Mouse (Mus musculus): ENCODE measurements around the gene Hoxd4.
A peak's percentile ranks its signal among the peaks of the same experiment; 100 is the strongest.

Gene Hoxd4

GRCm38 (mm10) chr2:74706393-74706960 is 5.3 kb upstream of the Hoxd4 start:
- no peak for DNase-seq (ENCODE audit: low spot score)

DNA sequence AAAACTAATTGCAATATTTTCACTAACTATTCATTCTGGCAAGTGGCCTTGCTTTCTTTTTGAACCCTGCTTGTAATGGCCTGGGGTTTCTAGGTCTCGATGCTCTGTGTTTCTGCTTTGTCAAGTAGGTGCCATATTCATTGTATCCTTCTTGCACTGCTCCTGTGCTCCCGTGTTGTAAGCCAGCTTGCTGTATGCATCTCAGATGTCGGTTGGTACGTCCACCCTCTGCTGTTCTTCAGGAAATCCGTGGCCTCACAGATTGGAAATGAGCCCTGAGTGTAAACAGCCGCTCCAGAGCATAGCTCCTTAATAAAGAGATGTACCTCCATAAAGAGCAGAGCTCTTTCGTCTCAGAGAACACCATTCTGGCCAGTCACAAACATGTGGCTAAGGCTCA is 4.1 kb upstream of the Hoxd4 start:
- no peak for DNase-seq (ENCODE audit: low spot score)

DNA sequence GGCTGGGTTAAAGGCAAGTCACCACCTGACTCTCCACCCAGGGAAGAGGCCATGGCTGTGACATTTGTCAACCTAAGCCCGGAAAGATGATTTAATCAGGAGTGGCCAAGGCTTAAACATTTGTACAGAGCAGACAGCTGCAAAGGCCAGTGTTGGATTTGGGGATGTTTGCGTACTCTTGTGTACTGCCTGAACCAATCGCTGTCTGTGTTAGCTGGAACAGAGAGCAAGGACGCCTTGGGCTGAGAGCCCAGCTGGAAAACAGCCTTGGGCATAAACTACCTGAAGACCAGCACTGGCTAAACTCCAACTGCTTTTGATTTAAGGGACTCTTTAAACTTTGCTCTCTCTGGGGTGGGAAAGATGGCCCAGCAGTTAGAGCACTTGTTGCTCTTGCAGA is 3.1 kb upstream of the Hoxd4 start:
- DNase-seq (ENCODE audit: low spot score) = no peak

GRCm38 (mm10) chr2:74709465-74710419 is 2.0 kb upstream of the Hoxd4 start:
- no peak for DNase-seq (ENCODE audit: low spot score)

GRCm38 (mm10) chr2:74710929-74711543 is 693 bp upstream of the Hoxd4 start:
- no peak for DNase-seq (ENCODE audit: low spot score)

GRCm38 (mm10) chr2:74713239-74714150 is 1.8 kb downstream of the Hoxd4 start:
- no peak for DNase-seq (ENCODE audit: low spot score)

DNA sequence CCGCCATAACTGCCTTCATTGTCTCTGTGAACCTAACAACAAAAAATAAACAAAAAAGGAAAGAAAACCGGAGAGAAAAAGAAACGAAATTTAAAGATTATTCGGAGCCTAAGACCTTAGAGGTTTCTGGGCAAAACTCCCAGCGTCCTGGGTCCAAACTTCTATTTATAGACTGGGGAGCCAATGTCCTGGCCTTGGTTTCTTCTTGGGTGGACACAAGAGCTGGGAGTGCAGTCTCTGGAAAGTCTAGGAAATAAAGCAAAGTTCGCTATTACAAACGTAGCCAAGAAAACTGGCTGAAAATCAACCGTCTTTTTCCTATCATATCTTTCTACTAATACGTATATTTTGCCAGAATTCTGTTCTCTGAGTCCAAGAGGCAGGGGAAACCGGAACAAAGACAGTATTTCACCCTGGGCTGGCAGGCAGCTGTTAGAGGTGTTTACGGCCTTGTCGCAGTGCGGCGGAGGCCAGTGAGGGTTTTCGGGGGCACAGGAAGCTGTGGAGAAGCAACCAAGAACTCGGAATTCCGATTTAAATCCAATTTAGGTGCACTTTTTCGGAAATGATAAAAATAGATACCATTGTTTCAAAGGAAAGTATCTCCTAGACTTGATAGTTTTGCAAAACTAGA is 2.5 kb downstream of the Hoxd4 start:
- no peak for DNase-seq (ENCODE audit: low spot score)

DNA sequence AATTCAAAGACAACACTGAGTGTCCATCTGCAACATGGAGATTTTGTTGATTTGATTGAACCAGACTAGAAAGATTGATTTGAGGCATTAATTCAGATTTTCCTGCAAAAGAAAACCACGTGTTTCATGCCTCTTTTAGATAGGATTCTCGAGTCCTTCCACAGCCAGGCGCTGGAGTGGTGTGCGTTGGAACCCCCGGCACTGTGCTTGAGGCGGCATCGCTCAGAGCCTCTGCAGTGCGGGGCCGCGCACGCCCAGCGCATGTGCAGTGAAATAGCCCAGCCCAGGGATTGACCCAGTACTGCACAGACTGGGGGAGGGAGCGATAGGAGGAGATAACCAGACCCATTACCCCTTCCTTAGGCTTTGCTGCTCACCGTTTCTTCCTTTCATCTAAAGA is 3.2 kb downstream of the Hoxd4 start:
- DNase-seq (ENCODE audit: low spot score) = no peak

DNA sequence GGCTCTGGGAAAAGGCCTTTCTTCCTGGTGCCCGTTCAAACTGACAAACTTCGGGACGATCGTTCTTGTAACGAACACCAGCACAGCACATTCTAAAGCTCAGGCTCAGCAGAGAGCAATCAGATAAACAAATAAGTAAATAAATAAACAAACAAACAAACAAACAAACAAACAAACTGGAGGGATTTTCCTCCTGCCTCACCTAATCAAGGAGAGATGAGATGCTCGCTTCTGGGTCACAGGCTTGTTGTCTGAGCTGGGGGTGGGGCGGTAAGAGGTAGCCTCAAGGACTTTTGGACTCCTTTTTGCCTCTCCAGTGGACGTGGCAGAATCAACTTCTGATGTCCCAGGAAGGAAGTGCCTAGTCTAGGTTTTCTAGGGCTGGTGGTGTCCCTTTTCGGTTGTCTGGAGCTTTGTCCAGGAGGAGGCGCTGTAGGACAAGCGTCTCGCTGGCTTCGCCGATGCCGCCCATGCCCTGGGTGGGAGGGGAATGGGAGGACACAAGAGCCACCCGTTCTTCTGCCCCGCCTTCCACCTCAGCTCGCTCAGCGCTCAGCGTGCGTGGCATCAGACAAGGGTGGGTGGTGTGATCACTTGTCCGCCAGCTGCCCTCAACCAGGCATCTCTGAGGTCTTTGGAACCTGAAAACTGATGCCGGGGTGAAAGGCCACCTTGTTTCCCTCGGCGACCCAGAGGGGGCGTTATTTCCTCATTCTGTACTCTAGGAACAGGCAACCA is 3.9 kb downstream of the Hoxd4 start:
- DNase-seq (ENCODE audit: low spot score) = peak; percentile 84

GRCm38 (mm10) chr2:74720384-74720783 is 8.7 kb downstream of the Hoxd4 start:
- no peak for DNase-seq (ENCODE audit: low spot score)

DNA sequence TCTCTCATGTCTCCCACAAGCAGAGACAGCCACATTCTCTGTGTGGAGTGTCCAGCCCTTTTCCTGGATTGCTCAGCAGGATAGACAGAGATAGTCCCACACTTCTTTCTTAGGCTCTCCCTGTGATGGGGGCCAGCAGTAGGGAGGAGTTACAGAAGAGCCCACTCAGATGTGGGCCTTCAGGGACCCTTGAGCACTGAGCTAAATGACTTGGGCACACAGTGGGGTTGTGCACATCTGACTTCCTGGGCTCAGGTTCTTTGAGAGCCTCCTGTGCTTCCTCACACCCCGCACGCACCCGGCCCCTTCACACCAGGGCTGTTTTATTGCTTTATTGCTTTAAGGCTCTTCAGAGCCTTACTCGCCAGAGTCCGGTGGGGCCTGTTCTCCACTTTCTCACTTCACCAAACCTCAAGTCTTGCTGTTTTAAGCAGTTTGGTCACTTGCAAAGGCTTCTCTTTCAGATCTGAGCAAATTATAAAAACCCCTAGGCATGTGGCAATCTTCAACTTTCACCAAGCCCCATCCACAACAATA is 9.3 kb downstream of the Hoxd4 start:
- no peak for DNase-seq (ENCODE audit: low spot score)

DNA sequence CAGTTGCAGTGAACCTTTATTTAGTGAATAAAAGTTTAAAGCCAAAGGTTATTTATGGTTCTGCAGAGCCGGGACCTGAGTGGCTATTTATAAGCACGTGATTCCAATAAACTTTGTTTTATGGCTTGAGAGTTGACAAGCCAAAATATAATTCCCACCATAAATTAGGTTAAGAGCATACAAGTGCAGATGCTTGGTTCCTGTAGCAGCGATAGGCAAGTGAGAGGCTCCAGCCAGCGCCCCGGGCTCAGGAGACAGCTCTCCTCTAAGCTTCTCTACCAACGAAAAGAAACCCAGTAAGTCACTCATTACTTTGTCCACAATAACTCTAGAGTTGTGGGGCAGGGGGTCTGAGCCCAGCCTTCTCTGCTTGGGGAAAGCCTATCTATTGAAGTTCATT is 10.2 kb downstream of the Hoxd4 start:
- no peak for DNase-seq (ENCODE audit: low spot score)

DNA sequence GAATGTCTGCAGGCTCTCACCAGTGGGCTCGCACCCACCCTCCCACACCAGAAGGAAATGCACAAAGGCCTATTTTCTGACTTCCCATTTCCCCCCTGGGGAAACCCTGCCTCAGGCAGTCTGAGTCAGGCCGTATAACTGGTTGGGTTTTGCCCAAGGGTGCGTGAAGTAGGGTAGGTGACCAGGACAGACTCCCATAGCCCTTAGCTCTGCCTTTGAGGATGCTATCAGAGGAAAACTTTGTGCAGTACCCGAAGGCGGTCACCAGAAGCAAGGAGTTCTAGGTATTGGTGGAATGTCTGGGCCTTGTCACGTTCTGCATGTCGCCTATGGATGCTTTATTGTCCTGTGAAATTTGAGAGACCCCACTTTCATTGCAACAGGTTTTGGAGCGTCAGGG is 11.2 kb downstream of the Hoxd4 start:
- no peak for DNase-seq (ENCODE audit: low spot score)

GRCm38 (mm10) chr2:74724244-74725015 is 12.7 kb downstream of the Hoxd4 start:
- no peak for DNase-seq (ENCODE audit: low spot score)

DNA sequence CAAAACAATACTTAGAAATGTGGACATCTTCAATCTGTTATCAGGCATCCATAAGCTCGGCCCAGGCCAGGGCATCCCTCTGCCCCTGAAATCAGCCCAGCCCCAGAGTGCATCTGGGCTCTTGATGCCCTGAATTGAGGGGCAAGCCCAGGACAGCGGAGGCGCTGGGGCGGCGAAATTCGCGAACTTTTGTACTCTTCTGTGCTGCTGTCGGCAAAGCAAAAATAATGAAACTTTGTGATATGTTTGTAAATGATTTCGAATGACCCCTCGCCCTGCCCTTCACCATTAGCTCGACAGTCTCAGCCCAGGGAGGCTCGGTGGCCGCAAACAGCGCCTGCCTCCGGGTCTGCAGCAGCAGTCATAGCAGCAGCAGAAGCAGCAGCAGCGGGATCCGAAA is 13.4 kb downstream of the Hoxd4 start:
- no peak for DNase-seq (ENCODE audit: low spot score)

GRCm38 (mm10) chr2:74726551-74726950 is 14.8 kb downstream of the Hoxd4 start, which contains the start of gene Gm28230:
Gene Gm28230, plus strand, starts transcription at chr2:74726728.
- DNase-seq (ENCODE audit: low spot score) = no peak

GRCm38 (mm10) chr2:74726973-74727639 is 15.4 kb downstream of the Hoxd4 start:
- no peak for DNase-seq (ENCODE audit: low spot score)

DNA sequence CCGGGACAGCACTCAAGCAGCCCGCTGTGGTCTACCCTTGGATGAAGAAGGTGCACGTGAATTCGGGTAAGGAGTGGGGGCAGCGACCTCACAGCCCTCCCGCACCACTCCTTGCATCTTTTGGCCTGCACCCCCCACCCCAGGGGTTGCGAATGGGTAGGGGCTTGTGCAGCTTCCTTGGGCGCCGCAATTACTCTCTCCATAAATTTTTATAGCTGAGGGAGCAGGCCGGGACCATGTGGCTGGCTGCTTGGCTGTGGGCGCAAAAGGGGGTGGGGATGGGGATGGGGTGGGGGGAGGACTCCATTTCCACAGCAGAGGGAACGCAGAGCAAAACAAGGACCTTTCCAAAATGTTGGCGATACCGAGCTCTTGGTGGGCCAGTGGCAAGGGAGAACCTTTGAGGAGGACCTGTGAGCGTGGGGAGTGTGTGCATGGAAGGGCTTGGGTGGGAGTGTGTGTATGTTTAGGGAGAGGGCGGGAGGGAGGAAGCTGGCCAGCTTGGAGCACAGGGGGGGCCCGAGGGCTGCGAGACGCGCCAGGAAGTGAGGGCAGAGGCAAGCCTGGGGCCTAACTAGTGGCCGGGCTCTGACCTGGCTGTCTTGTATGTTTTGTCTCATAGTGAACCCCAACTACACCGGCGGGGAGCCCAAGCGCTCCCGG is 16.0 kb downstream of the Hoxd4 start:
- no peak for DNase-seq (ENCODE audit: low spot score)

GRCm38 (mm10) chr2:74728303-74728680 is 16.6 kb downstream of the Hoxd4 start:
- no peak for DNase-seq (ENCODE audit: low spot score)
